ENCODE assay signal across 18 mouse cellular contexts in the genomic region with DNA sequence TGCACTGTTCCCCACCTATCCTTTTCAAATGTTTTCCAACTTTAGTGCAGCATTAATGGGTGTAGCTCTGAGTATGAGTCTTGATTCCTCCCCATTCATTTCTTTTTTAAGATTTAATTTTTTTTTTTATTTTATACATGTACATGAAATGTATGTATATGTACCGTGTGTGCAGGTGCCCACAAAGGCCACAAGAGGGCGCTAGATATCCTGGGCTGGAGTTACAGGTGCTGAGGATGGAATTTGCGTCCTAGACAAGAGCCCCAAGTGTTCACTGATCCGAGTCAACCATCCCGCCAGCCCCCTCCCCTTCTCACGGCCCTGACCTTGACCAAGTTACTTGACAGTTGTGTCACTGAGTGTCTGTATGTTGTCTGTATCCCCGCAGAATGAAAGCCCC. TPM values are rescaled to one million over a fixed set of nuclear protein-coding genes. Genes with fewer than 3 reads are reported as not detected.
DNase-seq lines count a peak whose midpoint lies in the region; ATAC-seq and TF ChIP-seq lines count a peak whose summit lies in the region.
"Had no signal": no experiment of that assay in that cellular context is flagged by ENCODE, and none has a peak within 500 bp of the region (broad histone marks: within the 10 kb centered on the region; RNA-seq: fewer than 3 reads in every experiment).

No protein-coding gene starts in this region.

- H3K36me3 ChIP-seq in kidney, adult 2 months (ENCODE audit: control insufficient read depth, insufficient read depth, low read length) = no peaks in the 10 kb centered on the region
- no peaks in the 10 kb centered on the region for H3K36me3 ChIP-seq in lung, postnatal 0 days (ENCODE audit: insufficient read depth, low read length)
- H3K36me3 ChIP-seq in splenic B cell, adult 2 months (ENCODE audit: control insufficient read depth, insufficient read depth, low read length, poor library complexity, severe bottlenecking) = peaks cover 2% of the 10 kb centered on the region
- H3K36me3 ChIP-seq: forebrain, embryonic 15.5 days; hindbrain, embryonic 15.5 days; kidney, embryonic 15.5 days; limb, embryonic 15.5 days; midbrain, embryonic 13.5 days had no signal

- no peak overlapping the region for H3K4me3 ChIP-seq in kidney, adult 2 months (ENCODE audit: insufficient read depth, low read depth, low read length)
- no peak overlapping the region for H3K4me3 ChIP-seq in lung, postnatal 0 days (ENCODE audit: low read depth, low read length)
- H3K4me3 ChIP-seq: forebrain, embryonic 15.5 days; hindbrain, embryonic 15.5 days; kidney, embryonic 15.5 days; limb, embryonic 15.5 days; midbrain, embryonic 13.5 days had no signal

- no peak overlapping the region for H3K9ac ChIP-seq in lung, postnatal 0 days (replicated peaks; ENCODE audit: low read depth)
- H3K9ac ChIP-seq: forebrain, embryonic 15.5 days; hindbrain, embryonic 15.5 days; kidney, embryonic 15.5 days; limb, embryonic 15.5 days; midbrain, embryonic 13.5 days had no signal

- no peak for DNase-seq in kidney, adult 2 months
- no peak for DNase-seq in kidney, adult 9 months
- no peak for DNase-seq in lung, postnatal 0 days (ENCODE audit: low spot score)
- no peak for DNase-seq in lung, postnatal 4 days
- peak; percentile 76 for DNase-seq in R1 (ENCODE audit: low read depth, low spot score)
- peak; percentile 7 for DNase-seq in splenic B cell, adult 2 months (ENCODE audit: low read depth, low spot score)
- DNase-seq in spleen, postnatal 10 days (ENCODE audit: low spot score in 2 of 2) = no peak
- DNase-seq: adrenal gland, postnatal 10 days; cerebellum, postnatal 14 days; heart, adult 18-20 months; heart, postnatal 14 days; right cerebral cortex, postnatal 25 days had no signal

- H3K4me1 ChIP-seq in kidney, adult 2 months (ENCODE audit: control insufficient read depth, insufficient read depth, low read length) = peaks cover 5% of the 10 kb centered on the region; the same call in 1 of the 2 replicates
- H3K4me1 ChIP-seq in lung, postnatal 0 days (ENCODE audit: insufficient read depth, low read depth, low read length) = no peaks in the 10 kb centered on the region
- H3K4me1 ChIP-seq: forebrain, embryonic 15.5 days; hindbrain, embryonic 15.5 days; kidney, embryonic 15.5 days; midbrain, embryonic 13.5 days had no signal

- 78% methylated on average over 7 of the region's 7 CpGs for WGBS in kidney, adult 2 months
- 76% methylated on average over 7 of the region's 7 CpGs for WGBS in lung, postnatal 0 days

- no peak overlapping the region for H3K27ac ChIP-seq in kidney, adult 2 months (ENCODE audit: insufficient read depth, low read depth, low read length)
- H3K27ac ChIP-seq in lung, postnatal 0 days (ENCODE audit: low read length) = no peak overlapping the region
- H3K27ac ChIP-seq: forebrain, embryonic 15.5 days; hindbrain, embryonic 15.5 days; kidney, embryonic 15.5 days; limb, embryonic 15.5 days; macrophage; midbrain, embryonic 13.5 days had no signal

- no peaks in the 10 kb centered on the region for H3K9me3 ChIP-seq in lung, postnatal 0 days (ENCODE audit: low read length)
- H3K9me3 ChIP-seq: forebrain, embryonic 15.5 days; hindbrain, embryonic 15.5 days; kidney, embryonic 15.5 days; limb, embryonic 15.5 days; midbrain, embryonic 13.5 days had no signal

- TF ChIP-seq EP300 in lung, postnatal 0 days (IDR thresholded peaks at IDR 0.05) = no peak

- H3K4me2 ChIP-seq in lung, postnatal 0 days (replicated peaks; ENCODE audit: low read depth, low read length) = no peak overlapping the region
- H3K4me2 ChIP-seq: forebrain, embryonic 15.5 days; hindbrain, embryonic 15.5 days; kidney, embryonic 15.5 days; limb, embryonic 15.5 days; midbrain, embryonic 13.5 days had no signal

- no peak for ATAC-seq in lung, postnatal 0 days
- ATAC-seq: forebrain, embryonic 15.5 days; midbrain, embryonic 13.5 days had no signal

- TF ChIP-seq POLR2A in kidney, adult 2 months (IDR thresholded peaks at IDR 0.05; ENCODE audit: low read depth, low read length) = no peak

- H3K27me3 ChIP-seq in kidney, adult 2 months (replicated peaks; ENCODE audit: control insufficient read depth, insufficient read depth, low read length) = no peaks in the 10 kb centered on the region
- no peaks in the 10 kb centered on the region for H3K27me3 ChIP-seq in lung, postnatal 0 days (replicated peaks; ENCODE audit: insufficient read depth, low read length)
- no peaks in the 10 kb centered on the region for H3K27me3 ChIP-seq in splenic B cell, adult 2 months (ENCODE audit: control insufficient read depth, insufficient read depth, low read length, poor library complexity, severe bottlenecking)
- H3K27me3 ChIP-seq: forebrain, embryonic 15.5 days; hindbrain, embryonic 15.5 days; kidney, embryonic 15.5 days; limb, embryonic 15.5 days; midbrain, embryonic 13.5 days had no signal

- peak; percentile 39; the same call in 1 of the 2 replicates for TF ChIP-seq CTCF in kidney, adult 2 months (conservative IDR thresholded peaks at IDR 0.05; ENCODE audit: insufficient read depth, insufficient read length, low read depth, low read length)
- peak; percentile 37 for TF ChIP-seq CTCF in lung, postnatal 0 days (IDR thresholded peaks at IDR 0.05)

RNA-seq across cellular contexts. Expression of a gene that starts 12.1 kb away (rescaled TPM):
- polyA plus RNA-seq in kidney, adult 2 months (2012; rRNA removed) = 19.6 and 22.4 TPM in 2 replicates
- 8.3 and 8.5 TPM in 2 replicates for polyA plus RNA-seq in lung, postnatal 0 days (2015; fragmentation: Nextera tagmentation; extraction: Ambion mirVana)

RNA-seq across cellular contexts. Expression of a gene that starts 17.8 kb away (rescaled TPM):
- 126 and 171 TPM in 2 replicates for polyA plus RNA-seq in kidney, adult 2 months (2012; rRNA removed)
- 17.9 and 21.6 TPM in 2 replicates for polyA plus RNA-seq in lung, postnatal 0 days (2015; fragmentation: Nextera tagmentation; extraction: Ambion mirVana)
- polyA plus RNA-seq: forebrain, embryonic 15.5 days; macrophage had no signal

Comparison
In these comparisons a context has a peak if more than half of its experiments do, and no peak if none do; other contexts are left out.
1. DNase-seq: peak in R1 (single experiment) and splenic B cell, adult 2 months (single experiment); none in kidney, adult 2 months (single experiment), kidney, adult 9 months (single experiment), lung, postnatal 0 days (single experiment), lung, postnatal 4 days (0 of 2) and spleen, postnatal 10 days (0 of 2).